Mouse (Mus musculus) mesoderm, embryonic 11.5 days (tissue): Measurements from ENCODE around the gene Hopx.

ENCODE experiments used
- DNase-seq: peaks from one replicate; pipeline ENCODE4 v3.0.0-alpha.2; 2012; ENCODE audit warnings: low read depth, low spot score

Hopx gene

DNA sequence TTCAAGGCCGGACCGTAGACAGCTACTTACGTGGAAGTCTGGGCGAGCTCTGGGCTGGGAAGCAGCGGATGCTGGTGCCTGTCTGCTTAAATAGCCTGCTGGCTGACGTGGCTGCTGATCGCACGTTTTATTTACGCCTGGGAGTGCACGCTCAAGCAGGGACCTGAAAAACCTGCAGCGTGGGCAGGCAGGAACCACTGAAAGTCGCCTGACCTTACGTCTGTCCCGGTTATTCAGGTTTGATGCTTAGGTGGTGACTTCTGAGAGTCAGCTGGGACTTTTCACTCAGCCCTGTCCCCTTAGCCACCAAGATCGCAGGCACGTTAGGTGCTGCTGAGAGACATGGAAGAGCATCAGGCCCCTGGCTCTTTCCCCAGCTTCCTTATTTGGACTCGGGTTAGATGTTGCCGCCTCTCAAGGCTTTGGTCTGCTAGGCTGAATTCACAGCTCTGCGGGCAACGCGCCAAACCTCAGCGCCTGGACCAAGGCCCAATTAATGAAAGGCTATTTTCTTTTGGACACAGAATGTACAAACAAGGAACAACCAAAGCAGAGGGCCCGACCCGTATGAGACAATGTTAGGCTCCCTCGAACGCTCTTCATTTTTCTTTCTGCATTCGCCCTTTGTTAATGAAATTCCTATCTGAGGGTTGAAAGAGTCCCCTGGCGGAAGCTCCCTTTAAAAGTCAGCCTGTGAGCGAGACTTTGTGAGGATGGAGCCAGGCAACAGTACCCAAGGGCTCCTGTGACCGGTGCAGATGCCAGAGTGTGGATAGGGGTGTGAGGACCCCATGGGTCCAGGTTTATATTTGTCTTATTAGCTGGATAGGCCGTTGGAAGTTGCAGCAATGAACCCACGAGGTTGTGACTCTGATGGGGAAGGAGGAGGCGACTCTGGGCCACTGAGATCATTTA is at the start of gene Hopx:
Gene Hopx (minus strand): TSS at position 305 of the 915 bp plus-strand sequence.
- DNase-seq = no peak

DNA sequence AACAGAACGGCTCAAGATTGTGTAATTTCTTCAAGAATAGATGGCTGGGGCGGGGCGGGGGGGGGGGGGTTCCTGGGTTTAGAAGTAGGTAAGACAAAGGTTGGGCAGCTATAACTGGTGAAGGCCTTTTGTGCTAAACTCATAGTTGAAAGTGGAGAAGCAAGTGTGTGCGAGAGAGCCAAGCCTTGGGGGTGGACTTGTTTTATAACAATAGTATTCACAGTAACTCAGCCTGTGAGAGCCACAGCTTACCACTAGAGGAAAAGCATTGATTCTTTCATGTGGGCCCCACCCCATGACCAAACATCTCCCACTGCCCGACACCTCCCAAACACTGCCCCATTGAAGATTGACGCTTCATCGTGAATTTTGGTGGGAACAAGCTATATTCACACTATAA is 48.7 kb upstream of the Hopx start:
- DNase-seq = no peak

DNA sequence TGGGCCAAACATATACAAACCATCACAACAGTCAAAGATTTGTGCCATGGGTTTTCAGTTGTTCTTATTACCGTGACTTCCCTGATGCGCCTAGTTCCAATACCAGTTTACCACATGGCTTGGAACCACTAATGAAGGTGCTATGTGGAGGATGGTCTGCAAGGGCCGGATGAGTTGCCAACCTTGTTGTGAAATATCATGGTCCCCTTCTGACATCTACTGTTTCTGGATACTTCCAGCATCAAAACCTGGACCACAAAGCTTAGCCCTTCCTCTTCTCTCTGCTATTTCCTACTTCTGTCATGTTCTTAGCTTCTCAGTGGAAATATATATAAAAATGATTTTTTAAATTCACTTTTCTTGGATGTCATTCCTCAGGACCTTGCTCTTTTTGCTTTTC is 47.6 kb upstream of the Hopx start:
- DNase-seq = no peak

DNA sequence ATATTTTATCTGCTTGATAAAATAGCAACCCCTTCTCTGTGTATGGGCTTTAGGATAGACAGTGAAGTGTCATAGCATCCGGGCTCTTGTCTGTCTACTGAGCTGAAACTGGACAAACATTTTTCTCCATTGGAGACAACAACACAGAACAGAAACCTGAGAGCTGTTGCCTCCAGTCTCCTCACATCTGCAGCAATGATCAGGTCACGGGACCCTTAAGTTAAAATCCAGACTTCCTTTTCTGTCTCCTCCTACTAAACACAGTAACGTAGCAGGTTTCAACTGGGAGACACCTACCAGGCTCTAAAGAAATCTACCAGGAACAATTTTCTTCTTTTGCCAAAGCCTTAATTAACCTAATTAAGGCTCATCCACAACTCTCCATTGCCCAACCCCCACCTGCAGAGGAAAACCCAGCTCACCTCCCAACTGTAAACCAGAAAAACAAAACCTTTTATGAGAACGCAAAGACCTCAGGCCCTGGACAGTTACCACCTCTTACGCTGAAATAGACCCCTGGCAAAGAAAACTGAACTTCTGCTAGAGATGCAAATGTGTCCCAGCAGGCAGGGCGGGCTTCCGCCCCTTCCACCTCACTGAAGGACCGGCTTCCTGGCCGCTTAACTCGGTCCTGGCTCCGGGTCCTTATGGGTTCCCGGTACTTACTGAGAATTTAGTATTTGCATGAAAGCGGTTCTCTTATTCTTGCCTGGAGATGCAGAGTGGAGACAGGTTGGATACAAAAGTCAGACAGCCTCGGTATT is 43.0 kb upstream of the Hopx start:
- DNase-seq = no peak

DNA sequence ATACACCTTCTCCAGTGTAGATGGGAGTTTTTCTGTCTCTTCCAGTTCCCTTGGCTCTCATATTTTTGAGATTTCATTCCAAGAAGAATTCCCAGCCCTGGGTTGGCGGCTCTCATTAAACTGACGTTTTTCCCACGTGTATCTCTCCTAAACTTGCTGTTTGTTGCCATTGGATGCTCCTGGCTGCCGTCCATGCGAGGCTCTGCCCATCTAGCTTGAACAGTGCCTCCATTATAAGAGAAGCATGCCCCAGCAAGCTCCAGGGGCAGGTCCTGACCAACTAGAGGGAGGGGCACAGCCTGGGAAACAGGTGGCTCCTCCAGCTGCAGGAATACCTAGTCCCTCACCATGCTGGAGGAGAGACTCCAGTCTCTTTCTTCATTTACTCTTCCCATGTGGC is 42.0 kb upstream of the Hopx start:
- DNase-seq = no peak

DNA sequence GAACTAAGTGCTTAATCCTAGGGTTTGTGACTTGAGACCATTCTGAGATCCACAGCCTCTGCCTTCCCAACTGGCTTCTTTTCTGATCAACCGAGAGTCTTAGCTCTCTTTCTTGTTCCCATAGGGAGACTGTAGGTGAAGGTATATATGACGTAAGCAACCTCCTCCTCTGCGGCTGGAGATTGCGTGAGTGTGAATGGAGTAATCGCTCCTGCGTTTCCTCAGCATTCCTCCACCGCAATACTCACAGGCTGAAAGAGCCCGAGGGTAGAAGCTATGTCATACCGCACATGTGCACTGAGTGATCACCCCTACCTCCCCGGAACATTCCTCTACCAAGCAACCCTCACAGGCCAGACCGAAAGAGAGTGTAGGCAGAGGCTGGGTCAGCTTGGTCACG is 40.6 kb upstream of the Hopx start:
- no peak for DNase-seq

DNA sequence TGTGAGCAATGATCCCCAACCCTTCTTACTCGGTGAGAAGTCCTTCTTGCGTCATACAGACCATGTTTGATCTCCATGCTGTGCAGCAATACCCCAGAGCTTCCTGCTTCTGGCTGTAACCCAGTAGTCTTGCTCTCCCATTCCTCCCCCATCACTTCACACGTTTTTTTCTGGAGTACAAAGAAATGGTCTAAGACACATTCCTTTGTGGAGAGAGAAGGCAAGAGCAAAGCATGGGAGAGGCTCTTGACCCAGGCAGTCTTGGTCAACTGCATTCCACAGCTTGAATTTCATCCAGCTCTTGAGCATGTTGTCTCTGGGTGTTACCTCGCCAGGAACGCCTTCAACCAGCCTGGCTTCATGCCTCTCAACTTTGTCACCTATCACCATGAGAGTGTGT is 39.9 kb upstream of the Hopx start:
- DNase-seq = no peak

DNA sequence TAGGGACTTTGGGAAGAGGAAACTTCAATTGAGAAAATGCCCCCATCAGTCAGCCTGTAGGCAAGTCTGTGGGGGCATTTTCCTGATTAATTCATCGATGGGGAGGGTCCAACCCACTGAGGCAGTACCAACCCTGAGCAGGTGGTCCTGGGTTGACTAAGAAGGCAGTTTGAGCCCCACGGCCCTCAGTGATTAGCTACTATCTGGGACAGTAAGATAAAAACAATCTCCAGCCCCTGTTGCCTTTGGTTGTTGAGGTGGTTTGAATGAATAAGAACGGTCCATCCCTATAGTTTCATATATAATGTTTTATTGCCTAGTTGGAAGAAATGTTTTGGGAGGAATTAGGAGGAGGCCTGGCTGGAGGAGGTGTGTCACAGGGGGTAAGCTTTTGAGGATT is 36.8 kb upstream of the Hopx start:
- DNase-seq = no peak

DNA sequence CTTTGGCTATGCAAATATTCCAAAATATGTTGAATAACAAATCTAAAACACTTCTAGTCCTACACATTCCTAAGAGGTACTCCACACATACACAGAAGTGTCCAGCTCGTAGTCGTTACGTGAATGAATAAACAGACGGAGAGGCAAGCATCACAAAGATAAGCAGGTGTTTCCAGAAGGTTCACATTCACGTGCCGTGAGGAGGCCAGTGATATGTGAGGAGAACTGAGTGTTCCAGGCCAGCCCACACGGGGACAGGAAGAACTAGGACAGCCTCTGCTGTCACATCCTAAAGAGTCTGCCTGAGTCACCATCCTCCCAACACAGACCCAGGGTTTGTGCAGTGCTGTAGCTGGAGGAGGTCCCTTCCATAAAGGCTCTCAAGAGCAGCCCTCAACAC is 36.2 kb upstream of the Hopx start:
- no peak for DNase-seq

DNA sequence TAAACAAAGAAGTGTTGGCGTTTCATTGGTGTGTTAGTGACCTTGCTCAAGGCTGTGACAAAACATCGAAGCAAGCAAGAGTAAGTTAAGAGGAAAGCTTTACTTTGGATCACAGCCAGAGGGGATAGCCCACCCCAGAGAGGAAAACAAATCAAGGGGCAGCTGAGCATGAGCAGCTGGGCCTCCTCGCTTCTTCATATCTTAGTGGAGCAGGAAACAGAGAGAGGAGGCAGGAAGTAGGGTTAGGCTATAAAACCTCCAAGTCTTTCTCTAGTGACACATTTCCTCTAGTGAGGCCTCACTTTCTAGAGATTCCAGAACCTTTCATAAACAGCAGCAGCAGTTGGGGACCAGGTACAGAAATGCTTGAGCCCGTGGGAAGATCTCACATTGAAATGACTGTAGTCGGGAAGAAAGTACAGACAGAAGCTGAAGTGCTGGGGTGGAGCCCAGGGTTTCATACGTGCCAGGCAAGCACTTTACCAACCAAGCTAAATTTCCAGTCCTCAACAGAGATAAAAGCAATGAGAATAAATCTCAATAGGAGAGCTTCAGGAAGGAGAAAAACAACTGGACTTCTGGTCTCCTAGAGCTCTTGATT is 33.2 kb upstream of the Hopx start:
- DNase-seq = no peak

DNA sequence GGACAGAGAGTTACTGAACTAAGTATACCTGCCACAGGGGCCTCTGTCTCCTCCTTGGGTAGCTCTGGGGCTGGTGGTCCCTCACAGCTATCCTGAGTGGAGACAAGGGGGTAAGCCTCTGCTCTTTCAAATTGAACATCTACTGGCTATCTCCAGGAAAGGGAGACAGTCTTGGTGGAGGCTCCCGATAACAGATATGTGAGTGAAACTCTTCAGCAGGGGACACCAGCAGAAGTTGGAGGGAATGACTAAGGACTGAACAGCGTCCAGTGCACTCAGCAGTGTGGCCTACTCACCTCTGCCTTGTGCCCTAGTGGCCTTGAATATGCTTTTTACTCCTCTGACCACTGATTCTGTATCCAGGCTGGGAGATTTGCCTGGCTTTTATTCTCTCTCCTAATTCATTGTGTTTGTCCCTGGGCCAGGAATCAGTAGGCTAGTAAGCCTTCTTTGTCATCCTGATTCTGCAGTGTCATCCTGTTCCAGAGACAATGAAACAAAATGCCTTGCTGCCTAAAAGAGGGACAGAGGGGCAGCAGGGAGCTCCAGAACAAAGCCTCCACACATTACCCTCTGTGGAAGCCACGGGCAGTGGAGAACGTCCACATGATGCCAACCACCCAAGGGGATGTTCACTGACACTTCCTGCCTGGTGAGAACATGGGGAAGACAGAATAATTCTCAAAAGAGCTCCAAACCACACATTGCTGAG is 31.7 kb upstream of the Hopx start:
- no peak for DNase-seq

DNA sequence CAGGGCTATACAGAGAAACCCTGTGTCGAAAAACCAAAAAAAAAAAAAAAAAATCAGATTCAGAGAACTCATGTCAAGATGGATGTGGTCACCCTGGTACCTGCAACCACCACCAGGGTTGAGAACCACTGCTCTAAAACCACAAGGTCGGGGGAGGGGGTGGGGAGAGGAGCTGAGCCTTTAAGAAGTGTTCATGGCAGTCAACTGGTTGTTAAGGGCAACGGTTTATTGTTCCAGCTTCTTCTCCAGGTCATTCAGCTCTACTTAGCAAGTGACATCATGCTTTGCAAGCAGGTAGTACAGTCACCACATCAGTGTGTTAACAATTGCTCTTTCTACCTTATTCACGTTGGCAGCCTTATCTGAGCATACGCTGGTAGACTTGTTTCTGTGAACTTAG is 29.7 kb upstream of the Hopx start:
- DNase-seq = no peak

DNA sequence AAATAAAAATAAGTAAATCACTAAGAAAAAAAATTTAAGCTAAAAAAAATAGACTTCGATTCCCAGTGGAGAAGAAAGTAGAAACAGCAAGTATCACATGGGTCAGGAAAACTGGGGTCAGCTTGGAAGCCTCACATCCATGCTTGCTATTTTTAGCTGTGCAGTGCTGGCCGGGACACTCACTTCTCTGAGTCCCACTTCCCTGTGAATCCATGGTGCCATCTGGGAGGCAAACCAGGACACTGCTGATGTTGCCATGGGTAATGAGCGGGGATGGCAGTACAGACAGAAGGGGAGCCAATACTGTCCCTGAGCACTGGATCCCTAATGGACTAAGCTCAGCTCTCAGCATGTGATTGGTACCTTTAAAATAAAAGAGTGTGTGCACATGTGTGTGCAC is 28.2 kb upstream of the Hopx start:
- no peak for DNase-seq

DNA sequence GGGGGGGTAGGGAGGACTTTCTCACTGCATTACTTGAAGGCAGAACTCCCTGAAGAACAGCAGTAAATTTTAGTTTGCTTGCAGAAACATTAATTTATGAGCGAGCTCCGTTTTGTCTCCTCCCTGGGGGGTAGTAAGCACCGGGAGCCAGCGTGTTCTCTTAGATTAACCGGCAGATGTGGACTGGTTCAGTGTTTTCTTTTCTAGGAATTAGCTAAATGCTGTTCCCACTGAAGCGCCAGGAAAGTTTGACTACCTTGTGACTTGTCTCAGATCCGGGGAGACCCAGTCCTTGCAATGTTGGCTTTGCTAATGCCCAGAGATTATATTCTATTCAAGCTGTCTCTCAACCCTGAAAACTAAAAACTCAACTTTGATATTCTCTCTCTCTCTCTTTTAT is 26.4 kb upstream of the Hopx start:
- DNase-seq = no peak

DNA sequence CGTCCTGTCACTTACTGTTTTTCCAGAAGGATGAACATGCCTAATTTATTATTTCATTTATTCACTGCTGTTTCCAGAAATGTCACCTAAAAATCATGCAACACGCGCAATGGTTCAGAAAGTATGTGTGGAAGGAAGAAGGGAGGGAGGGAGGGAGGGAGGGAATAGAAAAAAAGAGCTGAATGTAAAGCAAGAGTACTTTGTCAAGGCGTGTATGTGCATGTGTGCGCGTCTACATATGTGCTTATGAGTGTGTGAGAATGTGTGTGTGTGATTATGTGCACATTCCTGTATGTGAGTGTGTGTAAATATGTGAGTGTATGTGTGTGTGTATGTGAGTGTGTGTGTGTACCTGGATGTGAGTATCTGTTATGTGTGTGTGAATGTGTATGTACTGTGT is 25.9 kb upstream of the Hopx start:
- no peak for DNase-seq

DNA sequence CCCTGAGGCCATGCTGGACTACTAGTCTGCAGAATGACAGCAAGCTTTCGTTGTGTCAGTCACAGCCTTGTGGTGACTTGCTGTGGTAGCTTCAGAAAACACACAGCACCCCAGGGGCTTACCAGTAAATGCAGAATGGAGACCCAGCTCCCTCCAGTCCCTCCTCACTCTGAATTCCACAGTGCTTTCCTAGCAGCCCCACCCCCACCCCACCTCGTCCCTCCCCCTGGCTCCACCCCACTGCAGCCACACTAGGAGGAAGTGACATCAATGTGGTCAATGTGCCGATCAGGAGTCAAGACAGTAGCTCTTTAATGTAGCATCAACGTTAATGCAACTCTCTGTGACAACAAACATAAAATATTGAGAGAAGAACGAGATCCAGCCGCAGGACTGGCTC is 25.2 kb upstream of the Hopx start:
- DNase-seq = no peak

DNA sequence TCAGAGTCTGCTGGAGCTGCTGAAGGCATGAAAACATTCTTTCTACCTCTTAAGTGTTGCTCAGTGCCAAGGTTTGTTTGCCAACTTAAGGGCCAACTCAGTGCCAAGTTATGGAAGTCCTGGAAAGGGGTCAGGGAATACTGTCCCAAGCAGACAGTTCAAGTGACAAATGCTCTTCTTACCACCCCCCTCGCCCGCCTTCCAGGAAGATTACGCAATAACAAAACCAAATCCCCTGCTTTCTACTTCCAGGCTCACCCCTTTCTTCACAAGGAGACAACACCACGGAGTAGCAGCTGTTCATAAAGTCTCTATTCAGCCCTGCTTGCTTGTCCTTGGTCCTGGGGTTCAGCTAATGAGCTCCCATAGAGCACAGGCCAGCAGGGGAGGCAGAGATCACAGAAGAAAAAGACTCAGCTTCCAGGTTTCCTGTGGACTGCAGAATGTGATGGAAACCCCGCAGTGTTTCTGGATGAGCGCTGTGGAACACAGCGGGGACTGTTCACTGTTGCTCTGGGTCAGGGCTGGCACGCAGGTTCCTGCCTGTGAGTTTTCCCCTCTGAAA is 22.9 kb upstream of the Hopx start:
- peak; percentile 51 for DNase-seq

DNA sequence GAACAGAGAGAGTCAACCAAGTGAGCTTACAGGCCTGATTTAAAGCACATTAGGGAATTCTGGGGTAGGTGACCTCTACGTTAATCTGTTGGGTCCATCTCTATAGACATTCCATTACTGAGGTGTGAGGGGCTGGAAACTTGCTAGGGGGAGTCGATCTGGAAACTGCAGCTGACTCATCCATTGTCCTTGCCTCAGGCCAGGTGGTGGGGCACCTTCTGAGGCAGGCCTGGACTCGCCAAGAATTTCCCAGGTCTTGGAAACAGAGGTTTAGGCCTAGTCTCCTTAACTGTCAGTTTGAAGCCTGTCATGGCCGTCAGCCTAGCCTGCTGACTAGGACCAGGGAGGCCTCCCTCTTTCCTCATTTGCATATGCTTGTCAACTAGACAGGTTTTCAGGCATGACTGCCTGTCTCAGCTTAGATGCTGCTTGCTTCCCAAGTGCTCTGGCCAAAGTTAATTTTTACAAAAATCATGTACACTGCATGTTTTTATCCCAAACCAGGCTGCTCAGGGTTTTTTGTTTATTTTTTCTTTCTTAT is 21.8 kb upstream of the Hopx start:
- DNase-seq = no peak

DNA sequence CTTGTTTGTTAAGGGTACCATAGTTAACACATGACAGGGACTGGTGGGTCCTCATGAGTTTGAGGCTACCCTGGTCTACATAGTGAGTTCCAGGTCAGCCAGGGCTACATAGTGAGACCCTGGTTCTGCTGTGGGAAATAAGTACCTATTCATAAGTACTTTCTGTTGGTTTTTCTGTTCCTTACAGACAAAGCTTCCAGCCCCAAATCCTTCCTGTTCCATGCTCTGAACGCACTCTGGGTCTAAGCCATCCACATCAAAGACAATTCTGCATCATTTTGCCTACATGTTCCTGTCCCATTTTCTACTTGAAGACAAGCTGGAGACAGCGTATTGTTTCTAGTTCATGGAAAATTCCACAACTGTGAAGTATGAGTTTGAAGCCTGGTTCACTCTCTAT is 20.0 kb upstream of the Hopx start:
- DNase-seq = no peak

DNA sequence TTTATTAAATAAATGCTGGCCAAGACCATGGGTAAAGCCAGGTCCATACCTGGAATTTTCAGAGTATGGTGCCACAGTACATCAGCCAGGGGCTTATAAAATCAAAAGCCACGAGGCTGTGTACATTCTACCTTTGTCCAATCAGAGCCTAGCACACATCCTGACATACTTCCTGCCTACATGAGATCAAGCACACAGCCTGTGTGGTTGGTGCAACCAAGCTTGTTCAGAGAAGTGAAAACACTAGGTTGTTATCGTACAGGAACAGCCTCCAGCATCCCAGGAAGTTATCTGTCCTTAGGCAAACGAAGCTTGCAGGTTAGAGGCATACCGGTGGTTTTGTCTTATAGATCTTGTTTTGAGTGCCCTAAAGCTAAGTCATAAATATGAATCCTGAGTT is 19.5 kb upstream of the Hopx start:
- no peak for DNase-seq

DNA sequence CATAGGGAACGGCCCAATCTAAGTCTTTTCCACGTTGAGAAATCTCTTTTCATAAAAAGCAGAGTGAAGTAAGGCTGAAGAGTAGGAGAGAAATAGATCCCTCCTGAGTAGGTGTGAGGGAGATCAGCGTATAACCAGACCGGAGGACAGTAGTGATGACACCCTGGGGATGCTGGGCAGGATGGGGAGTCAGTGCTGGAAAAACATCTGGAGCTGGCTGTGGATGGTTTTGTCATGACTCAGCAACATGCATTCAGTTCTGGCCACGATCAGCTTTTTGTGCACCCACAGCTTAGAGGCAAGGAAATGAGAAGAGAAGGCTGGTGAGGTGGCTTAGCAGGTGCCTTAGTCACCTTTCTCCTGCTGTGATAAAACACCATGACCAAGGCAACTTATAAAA is 19.0 kb upstream of the Hopx start:
- DNase-seq = no peak
